Mouse (Mus musculus) intestine, embryonic 15.5 days (tissue): ENCODE measurements at regions not wholly inside any gene's neighbourhood (a gene's known extent, or its start where the extent isn't known, plus 50 kb on each side); places are given as distances from the start of the nearest gene placed in this dataset.

Experiments used
- ATAC-seq: fragments of 200-750 bp; cut with Nextera tagmentation; 2 replicates; pipeline ENCODE4 v1.8.0; 2017; ENCODE audit warnings: moderate TSS enrichment, moderate library complexity
- H3K27ac ChIP-seq: fragments of 300-500 bp; sonication (generic); 2 replicates; pipeline ENCODE4 v1.5.1; 2015; ENCODE audit warnings: mild to moderate bottlenecking, inconsistent platforms
- H3K27me3 ChIP-seq: fragments of 300-500 bp; sonication (generic); replicated peaks from 2 replicates; pipeline ENCODE4 v1.6.1; 2015; ENCODE audit warnings: inconsistent platforms
- H3K36me3 ChIP-seq: fragments of 300-500 bp; sonication (generic); 2 replicates; pipeline ENCODE4 v1.6.1; 2015; ENCODE audit warnings: inconsistent platforms
- H3K4me1 ChIP-seq: fragments of 300-500 bp; sonication (generic); replicated peaks from 2 replicates; pipeline ENCODE4 v1.6.1; 2015; ENCODE audit warnings: inconsistent platforms
- H3K4me2 ChIP-seq: fragments of 300-500 bp; sonication (generic); replicated peaks from 2 replicates; pipeline ENCODE4 v1.6.1; 2015; ENCODE audit warnings: mild to moderate bottlenecking, inconsistent platforms
- H3K4me3 ChIP-seq: fragments of 300-500 bp; sonication (generic); replicated peaks from 2 replicates; pipeline ENCODE4 v1.5.1; 2015; ENCODE audit warnings: inconsistent platforms
- H3K9ac ChIP-seq: fragments of 300-500 bp; sonication (generic); 2 replicates; pipeline ENCODE4 v1.6.1; 2015; ENCODE audit warnings: inconsistent platforms
- H3K9me3 ChIP-seq: fragments of 300-500 bp; sonication (generic); 2 replicates; pipeline ENCODE4 v1.6.1; 2016; ENCODE audit warnings: inconsistent platforms
- WGBS: fragments of 180-500 bp; shearing (Covaris S2); methylation state at CpG from one replicate; pipeline ENCODE4 v1.1.7; 2015; 5-methylcytosine and 5-hydroxymethylcytosine counted together

DNA sequence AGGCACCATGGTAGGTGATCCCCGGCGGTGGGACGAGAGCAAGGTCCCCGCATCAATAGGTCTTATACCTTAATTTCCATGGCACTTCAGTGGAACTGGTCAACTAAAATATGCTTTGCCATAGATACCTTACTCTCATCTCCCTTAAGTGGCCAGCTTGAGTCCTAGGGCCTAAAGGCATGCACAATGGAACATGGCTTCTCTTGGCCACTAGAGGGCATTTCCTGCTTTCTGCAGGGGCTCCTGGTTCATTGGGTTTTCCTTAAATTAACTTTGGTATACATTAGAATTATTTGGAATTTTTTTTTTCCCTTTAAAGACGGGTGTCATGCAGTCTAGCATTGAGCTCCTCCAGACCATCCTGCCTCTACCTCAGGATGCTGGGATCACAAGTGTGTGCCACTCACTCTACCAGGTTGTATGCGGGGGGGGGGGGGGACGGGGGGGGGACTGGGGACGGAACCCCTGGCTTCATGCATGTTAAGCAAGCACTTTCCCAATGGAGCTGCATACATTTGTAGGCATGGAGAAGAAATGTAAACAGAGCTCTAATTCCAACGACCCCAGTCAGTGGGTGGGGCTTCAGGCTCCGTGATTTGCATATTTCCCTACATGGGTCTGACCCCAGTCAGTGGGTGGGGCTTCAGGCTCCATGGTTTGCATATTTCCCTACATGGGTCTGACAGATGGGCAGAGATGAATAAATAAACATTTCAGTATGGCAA is 113.4 kb upstream of the Cpm start:
- WGBS = 65% methylated on average over 10 of the region's 10 CpGs
- no peaks in the 10 kb centered on the region for H3K36me3 ChIP-seq
- no peak overlapping the region for H3K4me2 ChIP-seq
- H3K9me3 ChIP-seq = no peaks in the 10 kb centered on the region
- ATAC-seq = peak; percentile 52
- no peaks in the 10 kb centered on the region for H3K4me1 ChIP-seq
- no peak overlapping the region for H3K9ac ChIP-seq
- no peaks in the 10 kb centered on the region for H3K27me3 ChIP-seq
- H3K27ac ChIP-seq = no peak overlapping the region
- H3K4me3 ChIP-seq = no peak overlapping the region

DNA sequence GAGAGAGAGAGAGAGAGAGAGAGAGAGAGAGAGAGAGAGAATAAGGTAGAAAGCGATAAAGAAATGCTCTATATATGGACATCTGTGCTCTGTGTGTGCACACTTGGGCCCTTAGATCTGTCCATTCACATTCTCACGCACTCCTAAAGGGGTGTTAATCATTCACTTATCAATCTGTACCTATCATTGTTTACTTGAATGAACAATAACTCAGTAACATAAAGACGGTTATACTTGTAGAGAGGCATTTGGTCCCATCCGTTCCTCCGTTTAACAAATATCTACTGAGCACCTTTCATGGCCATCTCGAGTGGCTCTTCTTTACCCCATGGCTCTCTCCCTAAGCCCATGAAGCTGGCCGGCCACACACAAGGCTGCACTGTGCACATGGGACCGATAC is 114.3 kb upstream of the Cpm start:
- H3K4me1 ChIP-seq = no peaks in the 10 kb centered on the region
- H3K36me3 ChIP-seq = no peaks in the 10 kb centered on the region
- no peak overlapping the region for H3K27ac ChIP-seq
- ATAC-seq = no peak
- WGBS = 91% methylated on average over 8 of the region's 8 CpGs
- no peak overlapping the region for H3K9ac ChIP-seq
- no peak overlapping the region for H3K4me3 ChIP-seq
- no peaks in the 10 kb centered on the region for H3K9me3 ChIP-seq
- H3K4me2 ChIP-seq = no peak overlapping the region
- H3K27me3 ChIP-seq = no peaks in the 10 kb centered on the region

DNA sequence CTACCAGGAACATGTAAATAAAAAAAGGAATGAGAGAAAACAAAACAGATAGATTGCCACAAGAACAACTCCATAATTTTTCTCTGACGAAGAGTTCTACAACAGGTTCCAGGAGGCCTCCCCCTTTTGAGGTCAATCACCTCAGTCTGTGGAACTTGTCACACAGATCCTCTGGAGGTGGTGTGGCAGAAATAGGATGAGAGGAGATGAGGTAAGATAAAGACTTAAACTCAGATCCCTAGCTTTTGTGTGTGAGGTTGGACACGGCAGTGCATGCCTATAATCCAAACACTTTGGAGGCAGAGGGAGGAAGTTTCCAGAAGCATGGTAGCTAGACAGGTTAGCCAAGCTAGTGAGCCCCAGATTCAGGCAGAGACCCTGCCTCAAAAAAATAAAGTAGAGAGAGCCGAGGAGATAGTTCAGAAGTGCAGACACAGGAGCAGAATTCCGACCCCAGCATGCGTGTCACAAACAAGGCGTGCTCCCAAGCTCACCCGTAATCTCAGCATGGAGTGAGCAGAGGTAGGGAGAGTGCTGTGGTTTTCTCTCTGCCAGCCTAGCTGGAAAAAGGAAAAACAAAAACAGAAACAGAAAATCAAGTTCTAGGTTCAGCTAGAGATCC is 115.3 kb upstream of the Cpm start:
- 87% methylated on average over 7 of the region's 7 CpGs for WGBS
- Histone ChIP-seq H3K27me3 (no peaks in the 10 kb centered on the region), H3K27ac (no peak overlapping the region), H3K36me3 (no peaks in the 10 kb centered on the region), H3K9ac (no peak overlapping the region), H3K4me2 (no peak overlapping the region), H3K9me3 (no peaks in the 10 kb centered on the region), H3K4me1 (no peaks in the 10 kb centered on the region), H3K4me3 (no peak overlapping the region)
- no peak for ATAC-seq

DNA sequence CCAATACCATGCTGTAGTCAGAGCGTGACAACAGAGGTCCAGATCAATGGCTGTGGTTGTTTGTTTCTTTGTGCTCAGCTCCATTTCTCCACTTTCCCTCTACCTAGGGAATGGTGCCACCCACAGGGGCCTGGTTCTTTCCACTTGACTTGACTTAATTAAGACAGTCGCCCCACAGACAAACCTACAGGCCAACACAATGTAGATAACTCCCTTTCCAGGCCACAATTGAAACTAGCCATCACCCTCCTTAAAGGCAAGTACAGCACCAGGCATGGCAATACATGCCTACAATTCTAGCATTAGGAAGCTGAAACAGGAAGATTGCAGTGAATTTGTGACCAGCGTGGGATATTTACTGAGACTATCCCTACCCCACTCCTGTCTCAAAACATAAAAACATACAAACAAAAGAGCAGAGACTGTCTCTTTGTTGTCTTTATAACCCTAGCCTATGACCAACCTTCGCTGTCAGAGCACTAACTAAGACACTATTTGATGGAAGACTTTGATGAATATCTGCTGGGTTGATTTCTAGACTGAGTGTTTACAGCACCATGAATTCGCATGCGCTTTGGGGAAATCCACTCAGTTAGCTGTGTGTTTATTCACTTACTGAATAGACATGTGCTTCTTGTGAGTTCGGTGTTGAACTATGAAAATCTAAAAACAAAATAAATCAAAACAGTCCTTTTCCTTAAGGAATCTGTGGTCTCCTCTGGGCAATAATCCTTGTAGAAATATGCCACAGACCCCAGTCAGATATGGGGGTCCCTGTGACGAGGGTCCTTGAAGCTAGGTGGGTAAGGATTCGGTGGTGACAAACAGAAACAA is 116.7 kb upstream of the Cpm start:
- H3K9me3 ChIP-seq = no peaks in the 10 kb centered on the region
- no peak overlapping the region for H3K4me2 ChIP-seq
- 82% methylated on average over 9 of the region's 9 CpGs for WGBS
- no peaks in the 10 kb centered on the region for H3K27me3 ChIP-seq
- H3K4me3 ChIP-seq = no peak overlapping the region
- no peaks in the 10 kb centered on the region for H3K36me3 ChIP-seq
- H3K4me1 ChIP-seq = no peaks in the 10 kb centered on the region
- no peak for ATAC-seq
- H3K9ac ChIP-seq = no peak overlapping the region
- H3K27ac ChIP-seq = no peak overlapping the region

DNA sequence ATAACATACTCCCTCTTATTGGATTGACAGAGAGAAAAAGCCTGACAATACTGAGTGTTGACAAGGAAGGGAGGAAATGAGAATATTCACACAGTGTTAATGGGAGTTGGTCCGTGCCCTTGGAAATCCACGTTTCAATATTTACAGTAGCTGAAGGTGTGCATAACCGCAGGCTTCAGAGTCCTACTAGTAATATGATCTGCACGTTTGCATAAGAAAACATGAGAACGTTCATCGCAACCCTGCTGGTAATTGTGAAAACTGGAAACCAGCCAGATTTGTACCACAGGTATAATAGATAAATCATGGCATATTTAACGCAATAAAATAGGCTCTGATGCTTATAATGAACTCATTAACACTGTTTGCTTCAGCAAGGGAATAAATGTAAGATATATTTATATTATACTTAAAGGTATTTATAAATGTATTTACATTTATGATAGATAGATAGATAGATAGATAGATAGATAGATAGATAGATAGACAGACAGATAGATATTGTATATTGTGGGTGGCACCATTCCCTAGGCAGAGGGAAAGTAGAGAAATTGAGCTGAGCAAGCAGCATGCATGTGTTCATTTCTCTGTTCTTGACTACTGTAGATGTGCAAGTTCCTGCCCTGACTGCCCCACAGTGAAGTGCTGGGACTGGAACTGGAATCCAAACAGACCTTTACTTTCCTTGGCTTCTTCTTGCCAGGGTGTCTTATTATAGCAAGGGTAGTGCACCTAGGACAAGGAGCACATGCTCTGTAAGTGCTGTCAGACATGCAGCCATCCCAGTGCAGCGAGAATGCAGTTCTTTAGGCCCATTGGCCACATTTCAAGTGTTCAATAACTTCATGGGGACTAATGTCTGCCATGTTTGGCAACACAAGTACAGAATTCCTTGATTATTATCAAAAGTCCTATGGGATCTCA is 117.6 kb upstream of the Cpm start:
- Histone ChIP-seq H3K4me1 (no peaks in the 10 kb centered on the region), H3K27me3 (no peaks in the 10 kb centered on the region), H3K27ac (no peak overlapping the region), H3K4me3 (no peak overlapping the region), H3K9ac (no peak overlapping the region), H3K36me3 (no peaks in the 10 kb centered on the region), H3K4me2 (no peak overlapping the region), H3K9me3 (no peaks in the 10 kb centered on the region)
- 67% methylated on average over 8 of the region's 8 CpGs for WGBS
- ATAC-seq = peak; percentile 49; the same call in 1 of the 2 replicates

DNA sequence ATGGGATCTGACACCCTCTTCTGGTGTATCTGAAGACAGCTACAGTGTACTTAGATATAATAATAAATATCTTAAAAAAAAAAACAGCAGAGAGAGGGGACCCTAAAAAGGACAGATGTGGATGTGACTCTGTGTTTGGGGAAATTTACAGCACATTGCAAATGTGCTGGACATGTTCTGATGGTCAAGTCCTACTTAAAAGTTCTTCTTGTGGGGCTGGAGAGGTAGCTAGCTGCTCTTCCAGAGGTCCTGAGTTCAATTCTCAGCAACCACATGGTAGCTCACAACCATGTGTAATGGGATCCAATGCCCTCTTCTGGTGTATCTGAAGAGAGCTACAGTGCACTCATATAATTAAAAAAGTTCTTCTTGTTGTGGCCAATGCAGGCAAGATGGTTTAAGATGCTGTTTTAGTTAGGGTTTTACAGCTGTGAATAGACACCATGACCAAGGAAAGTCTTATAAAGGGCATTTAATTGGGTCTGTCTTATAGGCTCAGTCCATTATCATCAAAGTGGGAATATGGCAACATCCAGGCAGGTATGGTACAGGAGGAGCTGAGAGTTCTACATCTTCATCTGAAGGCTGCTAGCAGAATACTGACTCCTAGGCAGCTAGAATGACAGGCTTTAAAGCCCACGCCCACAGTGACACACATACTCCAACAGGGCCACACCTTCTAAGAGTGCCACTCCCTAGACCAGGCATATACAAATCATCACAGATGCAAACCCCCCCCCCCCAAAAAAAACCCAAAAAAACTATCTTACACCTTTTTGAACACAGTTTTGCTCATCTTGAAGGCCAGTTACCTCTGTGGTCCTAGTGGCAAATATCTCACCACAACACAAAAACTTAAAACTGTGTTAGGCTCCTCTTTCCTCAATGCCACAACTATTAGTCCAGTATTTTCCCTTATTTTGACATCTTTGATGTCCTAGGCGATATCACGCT is 118.5 kb upstream of the Cpm start:
- Histone ChIP-seq H3K4me1 (no peaks in the 10 kb centered on the region), H3K9me3 (no peaks in the 10 kb centered on the region), H3K36me3 (no peaks in the 10 kb centered on the region), H3K4me2 (no peak overlapping the region), H3K27me3 (no peaks in the 10 kb centered on the region), H3K27ac (no peak overlapping the region), H3K9ac (no peak overlapping the region), H3K4me3 (no peak overlapping the region)
- WGBS = 85% methylated on average over 3 of the region's 3 CpGs
- ATAC-seq = no peak

DNA sequence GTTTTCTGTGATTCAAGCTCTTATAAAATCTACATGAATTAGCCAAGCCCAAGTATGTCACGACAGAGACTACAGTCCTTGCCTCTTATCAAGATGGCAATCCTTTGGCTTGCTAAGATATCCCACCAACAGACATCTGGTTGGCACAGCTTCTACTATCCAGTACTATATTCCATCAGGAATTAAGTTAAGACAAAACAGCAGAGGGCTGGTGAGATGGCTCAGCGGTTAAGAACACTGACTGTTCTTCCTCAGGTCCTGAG is 119.1 kb upstream of the Cpm start:
- Histone ChIP-seq H3K36me3 (no peaks in the 10 kb centered on the region), H3K4me2 (no peak overlapping the region), H3K4me1 (no peaks in the 10 kb centered on the region), H3K4me3 (no peak overlapping the region), H3K9ac (no peak overlapping the region), H3K27me3 (no peaks in the 10 kb centered on the region), H3K27ac (no peak overlapping the region), H3K9me3 (no peaks in the 10 kb centered on the region)
- 90% methylated on average over 2 of the region's 2 CpGs for WGBS
- ATAC-seq = no peak

DNA sequence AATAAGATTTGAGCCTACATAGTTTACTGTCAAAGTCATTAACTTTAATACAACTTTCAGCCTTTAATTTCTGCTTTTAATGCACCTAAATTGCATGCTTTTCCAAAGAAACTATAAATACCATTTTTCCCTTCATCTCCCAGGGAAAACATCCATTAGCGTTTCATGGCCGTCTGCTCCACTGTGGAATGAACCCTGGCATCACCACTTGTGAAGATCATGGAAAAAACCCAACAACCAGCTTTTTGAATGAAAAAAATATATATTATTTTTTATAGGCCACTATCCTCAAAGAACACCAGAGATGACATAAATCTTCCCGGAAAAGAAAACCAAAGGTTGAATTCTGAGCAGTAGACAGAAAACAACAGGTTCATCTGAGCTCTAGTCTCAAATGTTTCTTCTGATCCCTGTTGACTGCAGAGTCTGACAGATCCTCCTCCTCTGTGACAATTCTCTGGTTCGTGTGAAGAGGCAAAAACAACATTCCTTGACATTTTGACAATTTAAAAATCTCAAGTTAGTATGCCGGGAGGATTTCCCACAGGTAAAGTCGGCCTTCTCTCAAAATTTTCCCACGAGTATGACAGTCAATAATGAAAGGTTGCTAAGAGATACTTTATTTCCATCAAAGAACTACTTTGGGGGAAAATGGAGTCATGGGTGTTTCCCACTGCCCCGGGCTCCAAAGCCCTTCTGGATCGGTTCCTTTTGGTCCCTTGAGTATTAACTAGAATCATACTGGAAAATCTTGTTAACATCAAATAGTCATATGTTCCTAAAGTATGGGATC is 119.7 kb upstream of the Cpm start:
- Histone ChIP-seq H3K4me1 (no peaks in the 10 kb centered on the region), H3K27me3 (no peaks in the 10 kb centered on the region), H3K9me3 (no peaks in the 10 kb centered on the region), H3K27ac (no peak overlapping the region), H3K4me3 (no peak overlapping the region), H3K36me3 (no peaks in the 10 kb centered on the region), H3K4me2 (no peak overlapping the region), H3K9ac (no peak overlapping the region)
- ATAC-seq = no peak
- WGBS = 83% methylated on average over 9 of the region's 9 CpGs

DNA sequence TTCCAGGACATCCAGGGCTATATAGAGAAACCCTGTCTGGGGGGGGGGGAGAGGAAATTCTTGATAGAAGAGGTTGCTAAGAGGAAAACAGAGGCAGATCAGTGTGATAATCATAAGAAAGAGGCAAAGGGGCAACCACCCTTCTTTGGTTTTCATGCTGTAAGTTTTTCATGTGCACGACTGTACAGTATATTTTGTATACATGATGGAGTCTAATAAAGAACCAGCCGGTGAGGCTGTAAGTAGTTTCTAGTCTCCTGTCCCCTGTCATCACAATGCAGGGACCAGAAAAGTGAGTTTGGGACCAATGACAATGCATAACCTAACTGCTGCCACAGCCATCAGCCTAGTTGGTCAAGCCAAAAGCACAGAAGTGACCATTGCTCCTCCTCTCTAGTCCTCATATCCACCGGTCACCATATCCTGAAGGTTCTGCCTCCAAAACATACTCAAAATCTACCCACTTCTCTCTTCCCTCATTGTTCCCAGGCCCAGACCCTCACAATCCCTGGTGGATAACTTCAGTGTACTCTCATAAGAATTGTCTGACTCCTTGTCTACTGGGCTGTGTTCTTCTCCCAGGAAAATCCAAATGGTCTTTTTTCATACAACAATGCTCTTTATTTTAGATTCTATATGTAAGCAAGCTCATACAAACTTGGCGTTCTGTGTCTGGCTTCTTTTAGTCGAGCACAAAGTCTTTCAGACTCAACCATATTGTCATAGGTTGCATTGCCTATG is 122.9 kb upstream of the Cpm start:
- Histone ChIP-seq H3K27ac (no peak overlapping the region), H3K4me3 (no peak overlapping the region), H3K27me3 (no peaks in the 10 kb centered on the region), H3K4me1 (no peaks in the 10 kb centered on the region), H3K9me3 (no peaks in the 10 kb centered on the region), H3K9ac (no peak overlapping the region), H3K4me2 (no peak overlapping the region), H3K36me3 (no peaks in the 10 kb centered on the region)
- WGBS = 89% methylated on average over 5 of the region's 5 CpGs
- ATAC-seq = no peak

DNA sequence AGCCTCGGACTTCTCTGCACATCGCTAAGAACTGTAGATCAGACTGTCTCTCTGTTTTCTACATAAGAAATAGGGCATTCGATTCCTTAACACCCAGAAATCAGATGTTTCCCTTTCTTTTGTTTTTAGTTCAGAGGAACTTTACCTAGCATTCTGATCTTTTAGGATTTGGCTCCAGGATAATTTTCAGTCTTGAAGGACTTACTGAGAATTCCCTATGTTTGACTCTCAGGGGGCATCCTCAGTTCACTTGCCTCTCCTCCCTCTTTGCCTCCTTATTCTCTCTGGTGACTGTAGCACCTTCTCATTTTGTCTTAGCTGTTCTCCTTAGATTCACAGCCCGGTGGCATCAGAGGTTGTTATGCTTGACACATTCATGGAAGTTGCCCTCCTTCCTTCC is 123.8 kb upstream of the Cpm start:
- Histone ChIP-seq H3K9ac (no peak overlapping the region), H3K9me3 (no peaks in the 10 kb centered on the region), H3K27me3 (no peaks in the 10 kb centered on the region), H3K4me1 (no peaks in the 10 kb centered on the region), H3K4me3 (no peak overlapping the region), H3K27ac (no peak overlapping the region), H3K4me2 (no peak overlapping the region), H3K36me3 (no peaks in the 10 kb centered on the region)
- WGBS = 78% methylated on average over 4 of the region's 4 CpGs
- ATAC-seq = no peak
